Mouse (Mus musculus) monocyte, adult 2 months (primary cell): ENCODE measurements around the gene Kremen1.

Source experiments
- DNase-seq, 2 experiments: peaks; one replicate each; pipeline ENCODE4 v3.0.0; 2022; ENCODE audit warnings: low spot score in 2 of 2, low read depth in 1 of 2

The Kremen1 gene

GRCm38 (mm10) chr11:5219910-5220447 lies 41.4 kb downstream of the Kremen1 start:
- no peak for DNase-seq

GRCm38 (mm10) chr11:5219371-5219770 lies 42.0 kb downstream of the Kremen1 start:
- no peak for DNase-seq

- DNase-seq: no peak
Measured at GRCm38 (mm10) chr11:5215401-5216187, 45.8 kb downstream of the Kremen1 start.

- no peak for DNase-seq
Measured at GRCm38 (mm10) chr11:5214483-5215040, 46.8 kb downstream of the Kremen1 start.

- no peak for DNase-seq
Measured at GRCm38 (mm10) chr11:5203054-5203453, 58.3 kb downstream of the Kremen1 start.

GRCm38 (mm10) chr11:5201799-5202680 lies 59.3 kb downstream of the Kremen1 start:
- no peak for DNase-seq

- DNase-seq: no peak
Measured at GRCm38 (mm10) chr11:5199879-5200278, 61.5 kb downstream of the Kremen1 start.

- DNase-seq: no peak
Measured at GRCm38 (mm10) chr11:5197068-5197467, 64.3 kb downstream of the Kremen1 start.

GRCm38 (mm10) chr11:5196583-5196982 lies 64.8 kb downstream of the Kremen1 start:
- DNase-seq: no peak

- DNase-seq: no peak
Measured at GRCm38 (mm10) chr11:5193576-5193881, 67.8 kb downstream of the Kremen1 start.

- no peak for DNase-seq
Measured at GRCm38 (mm10) chr11:5192840-5193575, 68.3 kb downstream of the Kremen1 start.

GRCm38 (mm10) chr11:5192084-5192516 lies 69.3 kb downstream of the Kremen1 start:
- no peak for DNase-seq

GRCm38 (mm10) chr11:5189239-5189933 lies 72.0 kb downstream of the Kremen1 start:
- no peak for DNase-seq

- no peak for DNase-seq
Measured at GRCm38 (mm10) chr11:5188170-5188569, 73.2 kb downstream of the Kremen1 start.

GRCm38 (mm10) chr11:5184832-5185231 lies 76.5 kb downstream of the Kremen1 start:
- DNase-seq: no peak

GRCm38 (mm10) chr11:5184250-5184649 lies 77.1 kb downstream of the Kremen1 start:
- no peak for DNase-seq

GRCm38 (mm10) chr11:5182870-5183269 lies 78.5 kb downstream of the Kremen1 start:
- DNase-seq: no peak

- peak in 1 of 2 experiments; percentile 63 for DNase-seq
Measured at GRCm38 (mm10) chr11:5181850-5182404, 79.4 kb downstream of the Kremen1 start.

- no peak for DNase-seq
Measured at GRCm38 (mm10) chr11:5179391-5179790, 82.0 kb downstream of the Kremen1 start.

- DNase-seq: no peak
Measured at GRCm38 (mm10) chr11:5177171-5177570, 84.2 kb downstream of the Kremen1 start.
